In genomic region chr4:129363463-129363862, GRCm38 (mm10) we compare ENCODE assay signal across 27 mouse cellular contexts. TPM values are rescaled to one million over a fixed set of nuclear protein-coding genes. Genes with fewer than 3 reads are reported as not detected.
DNase-seq lines count a peak whose midpoint lies in the region; ATAC-seq and TF ChIP-seq lines count a peak whose summit lies in the region.
"Had no signal": no experiment of that assay in that cellular context is flagged by ENCODE, and none has a peak within 500 bp of the region (broad histone marks: within the 10 kb centered on the region; RNA-seq: fewer than 3 reads in every experiment).

No protein-coding gene starts in this region.

- no peaks in the 10 kb centered on the region for H3K4me1 ChIP-seq in heart, embryonic 16.5 days (ENCODE audit: control insufficient read depth, insufficient read depth, low read length)
- H3K4me1 ChIP-seq in liver, adult 2 months (ENCODE audit: control insufficient read depth, insufficient read depth, low read length): no peaks in the 10 kb centered on the region
- peaks cover 11% of the 10 kb centered on the region for H3K4me1 ChIP-seq in liver, embryonic 12.5 days
- H3K4me1 ChIP-seq: embryonic facial prominence, embryonic 13.5 days; forebrain, embryonic 10.5 days; forebrain, embryonic 13.5 days; heart, embryonic 10.5 days; heart, embryonic 13.5 days; hindbrain, embryonic 10.5 days; hindbrain, embryonic 13.5 days; intestine, embryonic 15.5 days had no signal

- H3K4me3 ChIP-seq in heart, embryonic 16.5 days (ENCODE audit: low read length): no peak overlapping the region
- H3K4me3 ChIP-seq in liver, adult 2 months (ENCODE audit: insufficient read depth, low read depth, low read length): no peak overlapping the region
- H3K4me3 ChIP-seq in liver, embryonic 12.5 days: no peak overlapping the region
- H3K4me3 ChIP-seq: embryonic facial prominence, embryonic 13.5 days; forebrain, embryonic 10.5 days; forebrain, embryonic 13.5 days; gastrocnemius, adult 2 months; heart, embryonic 10.5 days; heart, embryonic 13.5 days; hindbrain, embryonic 10.5 days; hindbrain, embryonic 13.5 days; intestine, embryonic 15.5 days had no signal

- H3K79me2 ChIP-seq in liver, adult 2 months (ENCODE audit: control insufficient read depth, insufficient read depth, low read length): 0 out of 2 replicates have a peak, but pooled peaks cover 3% of the 10 kb centered on the region

- peaks cover 5% of the 10 kb centered on the region; the same call in 1 of the 2 replicates for H3K36me3 ChIP-seq in heart, embryonic 16.5 days (ENCODE audit: control insufficient read depth, insufficient read depth)
- H3K36me3 ChIP-seq in liver, adult 2 months (ENCODE audit: control insufficient read depth, insufficient read depth, low read length): peaks cover 8% of the 10 kb centered on the region; the same call in 1 of the 2 replicates
- no peaks in the 10 kb centered on the region for H3K36me3 ChIP-seq in liver, embryonic 12.5 days

- 0 out of 2 replicates have a peak overlapping the region, but pooled peaks have one; percentile 12 for H3K27ac ChIP-seq in heart, embryonic 16.5 days (ENCODE audit: low read length)
- no peak overlapping the region for H3K27ac ChIP-seq in liver, adult 2 months (replicated peaks; ENCODE audit: insufficient read depth, low read depth, low read length)
- no peak overlapping the region for H3K27ac ChIP-seq in liver, embryonic 12.5 days
- H3K27ac ChIP-seq: embryonic facial prominence, embryonic 13.5 days; forebrain, embryonic 10.5 days; forebrain, embryonic 13.5 days; gastrocnemius, adult 2 months; heart, embryonic 10.5 days; heart, embryonic 13.5 days; hindbrain, embryonic 10.5 days; hindbrain, embryonic 13.5 days; intestine, embryonic 15.5 days had no signal

- no peak for TF ChIP-seq POLR2A in liver, adult 2 months (IDR thresholded peaks at IDR 0.05; ENCODE audit: extremely low read depth, insufficient read depth, low read length)

- H3K9me3 ChIP-seq in heart, embryonic 16.5 days (replicated peaks; ENCODE audit: control insufficient read depth, low read length): no peaks in the 10 kb centered on the region
- H3K9me3 ChIP-seq in liver, embryonic 12.5 days (replicated peaks): no peaks in the 10 kb centered on the region
- H3K9me3 ChIP-seq: embryonic facial prominence, embryonic 13.5 days; forebrain, embryonic 10.5 days; forebrain, embryonic 13.5 days; heart, embryonic 10.5 days; heart, embryonic 13.5 days; hindbrain, embryonic 10.5 days; hindbrain, embryonic 13.5 days; intestine, embryonic 15.5 days had no signal

- ATAC-seq in heart, embryonic 16.5 days (replicated peaks; ENCODE audit: extremely low read depth, insufficient read depth, low FRiP score): no peak
- no peak for ATAC-seq in liver, embryonic 12.5 days
- ATAC-seq: forebrain, embryonic 13.5 days; forebrain, embryonic 16.5 days; hindbrain, embryonic 16.5 days; intestine, embryonic 15.5 days had no signal

- no peak overlapping the region for H3K9ac ChIP-seq in heart, embryonic 16.5 days (ENCODE audit: low read length)
- H3K9ac ChIP-seq in liver, adult 2 months (ENCODE audit: low read depth, low read length): no peak overlapping the region
- H3K9ac ChIP-seq in liver, embryonic 12.5 days: no peak overlapping the region
- H3K9ac ChIP-seq: embryonic facial prominence, embryonic 13.5 days; forebrain, embryonic 13.5 days; heart, embryonic 13.5 days; hindbrain, embryonic 13.5 days; intestine, embryonic 15.5 days had no signal

- peak; percentile 49 for DNase-seq in adrenal gland, postnatal 10 days
- DNase-seq in adrenal gland, postnatal 25 days: no peak
- DNase-seq in heart, adult 11 months: no peak
- peak; percentile 61 for DNase-seq in liver, adult 2 months (ENCODE audit: extremely low read depth, low read depth, low spot score)
- DNase-seq: B cell, adult 2 months; cerebellum, adult 11 months; cerebellum, adult 2 months; cerebellum, adult 9-11 months; cerebellum, postnatal 25 days; gastrocnemius, adult 2 months; gastrocnemius, postnatal 14 days; heart, adult 18-20 months; kidney, adult 11 months; kidney, adult 8-10 months had no signal

- TF ChIP-seq CTCF in liver, adult 2 months (IDR thresholded peaks at IDR 0.05; ENCODE audit: low read depth, low read length): no peak

- H3K4me2 ChIP-seq in heart, embryonic 16.5 days (ENCODE audit: low read depth, low read length): no peak overlapping the region
- H3K4me2 ChIP-seq in liver, embryonic 12.5 days: no peak overlapping the region
- H3K4me2 ChIP-seq: embryonic facial prominence, embryonic 13.5 days; forebrain, embryonic 13.5 days; heart, embryonic 13.5 days; hindbrain, embryonic 13.5 days; intestine, embryonic 15.5 days had no signal

- WGBS in heart, embryonic 16.5 days: 89% methylated on average over 9 of the region's 9 CpGs
- 87% methylated on average over 9 of the region's 9 CpGs for WGBS in liver, adult 2 months
- WGBS in liver, embryonic 12.5 days (ENCODE audit: insufficient replicate concordance): 81% methylated on average over 9 of the region's 9 CpGs

- no peaks in the 10 kb centered on the region for H3K27me3 ChIP-seq in heart, embryonic 16.5 days (ENCODE audit: control insufficient read depth, insufficient read depth, low read length)
- H3K27me3 ChIP-seq in liver, adult 2 months (ENCODE audit: control insufficient read depth, insufficient read depth, low read length): no peaks in the 10 kb centered on the region
- peaks cover 5% of the 10 kb centered on the region; the same call in 1 of the 2 replicates for H3K27me3 ChIP-seq in liver, embryonic 12.5 days (replicated peaks)
- H3K27me3 ChIP-seq: CH12.LX; embryonic facial prominence, embryonic 13.5 days; forebrain, embryonic 13.5 days; heart, embryonic 13.5 days; hindbrain, embryonic 13.5 days; intestine, embryonic 15.5 days had no signal

RNA-seq across cellular contexts. Expression of gene Zbtb8a, which starts 14.5 kb away (rescaled TPM):
- 10 to 100 TPM; 10.1 to 10.7 TPM for total RNA-seq in adrenal gland, postnatal 10 days (2021)
- 7.0 and 8.7 TPM in 2 replicates for total RNA-seq in adrenal gland, postnatal 25 days (2021)
- 10.1 and 11.3 TPM in 2 replicates for polyA plus RNA-seq in heart, embryonic 16.5 days (2015; fragmentation: Nextera tagmentation; extraction: Ambion mirVana)
- total RNA-seq in liver, adult 2 months (2014; rRNA removed): 1.3 and 1.7 TPM in 2 replicates
- 1.6 and 1.7 TPM in 2 replicates for polyA plus RNA-seq in liver, adult 2 months (2012; rRNA removed)
- 3.1 TPM in 2 replicates for polyA plus RNA-seq in liver, embryonic 12.5 days (2016; fragmentation: Nextera tagmentation; extraction: Ambion mirVana)

RNA-seq across cellular contexts. Expression of gene Zbtb8os, which starts 28.0 kb away (rescaled TPM):
- 10 to 100 TPM; 41.1 to 41.5 TPM for total RNA-seq in adrenal gland, postnatal 10 days (2021)
- total RNA-seq in adrenal gland, postnatal 25 days (2021): 42.7 and 59.1 TPM in 2 replicates
- 36.9 and 41.7 TPM in 2 replicates for polyA plus RNA-seq in heart, embryonic 16.5 days (2015; fragmentation: Nextera tagmentation; extraction: Ambion mirVana)
- 24.7 and 32.8 TPM in 2 replicates for total RNA-seq in liver, adult 2 months (2014; rRNA removed)
- polyA plus RNA-seq in liver, adult 2 months (2012; rRNA removed): 14.7 and 16.7 TPM in 2 replicates
- polyA plus RNA-seq in liver, embryonic 12.5 days (2016; fragmentation: Nextera tagmentation; extraction: Ambion mirVana): 31.1 and 38.9 TPM in 2 replicates

RNA-seq across cellular contexts. Expression of gene Rbbp4, which starts 28.3 kb away (rescaled TPM):
- total RNA-seq in adrenal gland, postnatal 10 days (2021): 100 to 1,000 TPM; 142 to 146 TPM
- total RNA-seq in adrenal gland, postnatal 25 days (2021): 76.8 and 152 TPM in 2 replicates
- polyA plus RNA-seq in heart, embryonic 16.5 days (2015; fragmentation: Nextera tagmentation; extraction: Ambion mirVana): 259 and 291 TPM in 2 replicates
- 40.3 and 47.2 TPM in 2 replicates for total RNA-seq in liver, adult 2 months (2014; rRNA removed)
- polyA plus RNA-seq in liver, adult 2 months (2012; rRNA removed): 15.1 and 17.2 TPM in 2 replicates
- 292 and 306 TPM in 2 replicates for polyA plus RNA-seq in liver, embryonic 12.5 days (2016; fragmentation: Nextera tagmentation; extraction: Ambion mirVana)

Comparison
In these comparisons a context has a peak if more than half of its experiments do, and no peak if none do; other contexts are left out.
1. DNase-seq: peak in adrenal gland, postnatal 10 days (single experiment) and liver, adult 2 months (single experiment); none in adrenal gland, postnatal 25 days (single experiment) and heart, adult 11 months (single experiment).